Mouse (Mus musculus) ES-Bruce4 (cell line): ENCODE data around the gene Idnk. TPM values are rescaled to one million over a fixed set of nuclear protein-coding genes. Genes with fewer than 3 reads are reported as not detected.

Experiments used
- H3K27ac ChIP-seq: 2 replicates; pipeline ENCODE4 v1.5.1; 2012; ENCODE audit warnings: low read length, inconsistent platforms; ENCODE audit not compliant: insufficient read depth
- H3K27me3 ChIP-seq: 2 replicates; pipeline ENCODE4 v1.6.1; 2012; ENCODE audit warnings: mild to moderate bottlenecking, low read length, inconsistent platforms; ENCODE audit not compliant: control insufficient read depth, poor library complexity, insufficient read depth, severe bottlenecking
- H3K36me3 ChIP-seq: 2 replicates; pipeline ENCODE4 v1.6.1; 2012; ENCODE audit warnings: inconsistent platforms, mild to moderate bottlenecking, low read length, moderate library complexity; ENCODE audit not compliant: control insufficient read depth, poor library complexity, insufficient read depth, severe bottlenecking
- H3K4me1 ChIP-seq: one replicate; pipeline ENCODE4 v1.8.1; 2011; ENCODE audit warnings: low read length; ENCODE audit not compliant: control insufficient read depth, insufficient read depth
- H3K4me3 ChIP-seq: 2 replicates; pipeline ENCODE4 v1.5.1; 2011; ENCODE audit warnings: low read depth, mild to moderate bottlenecking, low read length
- H3K9ac ChIP-seq: 2 replicates; pipeline ENCODE4 v1.6.1; 2012; ENCODE audit warnings: low read depth, mild to moderate bottlenecking, inconsistent platforms; ENCODE audit not compliant: poor library complexity, severe bottlenecking
- H3K9me3 ChIP-seq: replicated peaks from 2 replicates; pipeline ENCODE4 v1.6.1; 2012; ENCODE audit warnings: mild to moderate bottlenecking, low read length, inconsistent platforms; ENCODE audit not compliant: control insufficient read depth, poor library complexity, insufficient read depth, severe bottlenecking
- CTCF ChIP-seq: IDR thresholded peaks from one replicate; pipeline ENCODE4 v1.8.1; 2011; ENCODE audit warnings: low read depth, low read length
- EP300 ChIP-seq: IDR thresholded peaks from 2 replicates; pipeline ENCODE4 v1.6.1; 2011; ENCODE audit warnings: low read depth, low read length; ENCODE audit not compliant: insufficient read depth
- POLR2A ChIP-seq: IDR thresholded peaks from one replicate; pipeline ENCODE4 v1.8.1; 2011; ENCODE audit warnings: low read length; ENCODE audit not compliant: insufficient read depth
- polyA plus RNA-seq: library from polyadenylated mRNA; stranded (reverse); fragments of >200 nt; gene quantifications from 2 replicates; pipeline ENCODE4 v1.2.4, GENCODE M21; 2011; ENCODE audit warnings: low read depth; ENCODE audit not compliant: missing spikeins, insufficient read depth, insufficient read length

The Idnk gene
- polyA plus RNA-seq, 1 experiment: 25.1 TPM

GRCm38 (mm10) chr13:58149629-58150028 lies 7.8 kb upstream of the Idnk start:
- Histone ChIP-seq H3K4me1 (no peaks in the 10 kb centered on the region), H3K36me3 (no peaks in the 10 kb centered on the region), H3K9me3 (peaks cover 2% of the 10 kb centered on the region; the same call in 1 of the 2 replicates), H3K4me3 (no peak overlapping the region), H3K9ac (no peak overlapping the region), H3K27ac (no peak overlapping the region), H3K27me3 (no peaks in the 10 kb centered on the region)
- TF ChIP-seq POLR2A: no peak
- TF ChIP-seq EP300: no peak
- TF ChIP-seq CTCF: no peak

DNA sequence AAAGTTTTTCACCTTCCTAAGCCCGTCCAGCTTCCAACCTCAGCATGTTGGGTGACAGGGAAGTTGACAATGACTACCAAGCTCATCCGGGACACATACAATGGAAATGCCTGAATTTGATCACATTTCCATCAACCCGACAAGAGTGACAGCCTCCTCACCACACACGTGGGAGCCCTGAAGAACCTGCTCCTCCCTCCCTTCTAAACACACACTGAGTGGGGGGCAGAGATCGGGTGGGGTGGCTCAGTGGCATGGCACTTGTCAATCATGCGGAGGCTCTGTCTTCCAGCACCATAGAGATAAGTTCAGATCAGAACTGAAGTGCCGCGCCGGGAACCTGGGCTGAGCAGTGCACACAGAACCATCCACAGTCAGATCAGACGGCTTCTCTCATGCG lies 7.0 kb upstream of the Idnk start:
- Histone ChIP-seq H3K4me3 (no peak overlapping the region), H3K4me1 (no peaks in the 10 kb centered on the region), H3K36me3 (no peaks in the 10 kb centered on the region), H3K9ac (no peak overlapping the region), H3K27me3 (no peaks in the 10 kb centered on the region), H3K27ac (no peak overlapping the region), H3K9me3 (peaks cover 2% of the 10 kb centered on the region; the same call in 1 of the 2 replicates)
- TF ChIP-seq POLR2A (no peak), EP300 (no peak), CTCF (no peak)

GRCm38 (mm10) chr13:58156031-58156430 lies 1.4 kb upstream of the Idnk start:
- Histone ChIP-seq H3K27me3 (no peaks in the 10 kb centered on the region), H3K36me3 (0 out of 2 replicates have a peak, but pooled peaks cover 4% of the 10 kb centered on the region), H3K4me3 (no peak overlapping the region), H3K27ac (no peak overlapping the region), H3K9ac (no peak overlapping the region), H3K9me3 (no peaks in the 10 kb centered on the region), H3K4me1 (no peaks in the 10 kb centered on the region)
- TF ChIP-seq CTCF (no peak), EP300 (no peak), POLR2A (no peak)

DNA sequence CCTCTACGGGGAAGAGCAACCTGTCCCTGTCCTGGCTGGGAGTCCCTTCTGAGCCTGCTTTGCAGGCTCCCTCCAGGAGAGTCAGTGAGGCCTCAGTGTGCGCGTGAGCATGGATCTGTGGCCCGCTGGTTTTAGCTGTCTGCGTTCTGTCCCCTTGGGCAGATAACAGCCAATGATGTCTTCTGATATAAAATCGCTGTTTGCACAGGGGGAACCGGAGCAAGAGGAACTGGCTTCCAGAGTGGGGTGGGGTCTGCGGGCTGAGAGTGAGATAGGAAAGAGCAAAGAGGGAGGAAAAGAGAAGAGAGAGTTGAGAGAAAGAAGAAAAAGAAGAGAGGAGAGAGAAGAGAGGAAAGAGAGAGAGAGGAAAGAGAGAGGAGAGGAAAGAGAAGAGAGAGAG lies 413 bp upstream of the Idnk start:
- Histone ChIP-seq H3K4me3 (peak overlapping the region; percentile 88), H3K9ac (no peak overlapping the region), H3K27ac (no peak overlapping the region), H3K36me3 (0 out of 2 replicates have a peak, but pooled peaks cover 4% of the 10 kb centered on the region), H3K27me3 (no peaks in the 10 kb centered on the region), H3K4me1 (no peaks in the 10 kb centered on the region), H3K9me3 (no peaks in the 10 kb centered on the region)
- TF ChIP-seq CTCF (no peak), EP300 (no peak), POLR2A (no peak)

DNA sequence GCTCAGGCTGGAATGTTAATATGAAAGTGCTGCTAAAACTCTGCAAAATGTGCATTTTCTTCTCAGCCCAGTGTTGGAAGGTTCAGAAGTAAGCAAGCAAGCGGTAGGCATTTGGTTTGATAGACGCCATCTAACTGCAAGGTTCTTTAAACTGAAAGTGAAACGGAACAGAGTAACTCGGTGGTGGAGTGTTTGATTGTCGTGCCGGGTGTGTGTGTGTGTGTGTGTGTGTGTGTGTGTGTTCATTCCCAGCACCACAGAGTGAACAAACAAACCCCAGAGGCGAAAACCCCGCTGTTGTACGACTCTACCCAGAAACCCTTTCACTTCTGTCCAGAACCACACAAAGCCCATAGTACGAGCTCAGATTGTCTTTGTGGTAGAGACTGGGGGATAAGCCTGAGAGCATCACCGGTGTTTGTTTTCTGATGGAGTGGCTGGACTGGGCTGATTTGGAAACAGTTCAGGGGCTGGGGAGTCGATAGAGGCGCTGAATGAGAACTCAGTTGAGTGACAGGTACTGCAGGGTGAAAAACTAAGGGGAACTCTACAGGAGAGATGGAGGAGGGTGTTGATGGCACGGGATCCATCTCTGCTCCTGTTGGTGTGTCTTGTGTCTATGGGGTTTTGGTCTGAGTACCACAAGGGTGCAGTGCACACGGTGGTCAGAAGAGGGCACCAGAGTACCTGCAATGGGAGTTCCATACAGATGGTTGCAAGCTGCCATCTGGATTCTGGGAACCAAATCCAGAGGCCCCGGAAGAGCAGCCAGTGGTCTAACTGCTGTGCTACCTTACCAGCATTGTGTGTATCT lies 857 bp downstream of the Idnk start:
- TF ChIP-seq CTCF (peak; percentile 93), POLR2A (no peak), EP300 (no peak)
- no peak overlapping the region for H3K27ac ChIP-seq
- 0 out of 2 replicates have a peak, but pooled peaks cover 4% of the 10 kb centered on the region for H3K36me3 ChIP-seq
- no peaks in the 10 kb centered on the region for H3K4me1 ChIP-seq
- H3K9me3 ChIP-seq: no peaks in the 10 kb centered on the region
- peak overlapping the region; percentile 60 for H3K9ac ChIP-seq
- H3K27me3 ChIP-seq: no peaks in the 10 kb centered on the region
- peak overlapping the region; percentile 88 for H3K4me3 ChIP-seq

DNA sequence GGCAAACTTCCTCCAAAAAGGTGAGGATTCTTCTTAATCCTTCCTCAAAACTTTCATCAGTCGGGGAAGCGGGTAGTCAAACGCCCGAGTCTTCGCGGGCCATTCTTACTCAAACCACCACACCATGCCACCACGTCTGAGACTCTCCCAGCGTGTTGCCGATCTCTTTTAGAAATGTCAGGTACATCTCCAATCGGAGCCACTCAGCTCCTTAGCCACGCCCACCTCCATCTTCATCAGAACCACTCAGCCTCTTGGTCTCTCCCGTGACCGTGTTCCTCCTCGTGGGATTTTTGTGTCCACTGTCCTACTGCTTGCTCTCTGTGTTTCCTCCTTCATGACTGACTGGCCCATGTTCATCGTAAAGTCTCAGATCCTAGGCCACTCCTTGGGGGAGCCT lies 3.3 kb downstream of the Idnk start:
- H3K36me3 ChIP-seq: 0 out of 2 replicates have a peak, but pooled peaks cover 4% of the 10 kb centered on the region

More for the DNA sequence above, 3.3 kb downstream of the Idnk start:
- H3K4me1 ChIP-seq: no peaks in the 10 kb centered on the region
- no peak for TF ChIP-seq CTCF
- no peak for TF ChIP-seq POLR2A
- TF ChIP-seq EP300: no peak
- no peak overlapping the region for H3K9ac ChIP-seq
- H3K27me3 ChIP-seq: no peaks in the 10 kb centered on the region
- no peak overlapping the region for H3K27ac ChIP-seq
- no peaks in the 10 kb centered on the region for H3K9me3 ChIP-seq
- H3K4me3 ChIP-seq: no peak overlapping the region
